23 mouse cellular contexts compared by ENCODE assay signal in genomic region chr19:25155250-25155649, GRCm38 (mm10).
DNase-seq lines count a peak whose midpoint lies in the region; ATAC-seq lines count a peak whose summit lies in the region.
"Had no signal": no experiment of that assay in that cellular context is flagged by ENCODE, and none has a peak within 500 bp of the region (broad histone marks: within the 10 kb centered on the region; RNA-seq: fewer than 3 reads in every experiment).

No protein-coding gene starts in this region.

- no peak overlapping the region for H3K9ac ChIP-seq in neural tube, embryonic 13.5 days
- H3K9ac ChIP-seq in heart, embryonic 15.5 days: no peak overlapping the region
- no peak overlapping the region for H3K9ac ChIP-seq in liver, embryonic 12.5 days
- H3K9ac ChIP-seq: embryonic facial prominence, embryonic 12.5 days; forebrain, embryonic 13.5 days; hindbrain, embryonic 12.5 days; limb, embryonic 13.5 days; liver, embryonic 13.5 days; midbrain, embryonic 12.5 days had no signal

- DNase-seq in adrenal gland, postnatal 10 days: peak; percentile 28
- DNase-seq in adrenal gland, postnatal 4 days (ENCODE audit: low spot score in 2 of 2): no peak
- DNase-seq in neural tube, embryonic 10.5 days (ENCODE audit: extremely low spot score, low spot score): no peak
- DNase-seq in right cerebral cortex, adult 2 months (ENCODE audit: low spot score in 2 of 2): no peak
- DNase-seq in right cerebral cortex, postnatal 4 days: no peak
- DNase-seq: cerebellum, adult 11-12 months; cerebellum, postnatal 25 days; kidney, adult 2 months; layer of hippocampus, adult 9-11 months; liver, embryonic 13.5 days; lung, adult 2 months; lung, postnatal 14 days; right cerebral cortex, postnatal 25 days; thymus, postnatal 36 days had no signal

- peaks cover 7% of the 10 kb centered on the region; the same call in 1 of the 2 replicates for H3K4me1 ChIP-seq in neural tube, embryonic 13.5 days (replicated peaks)
- H3K4me1 ChIP-seq in heart, embryonic 15.5 days (replicated peaks): peaks cover 18% of the 10 kb centered on the region
- no peaks in the 10 kb centered on the region for H3K4me1 ChIP-seq in liver, embryonic 12.5 days
- H3K4me1 ChIP-seq: embryonic facial prominence, embryonic 12.5 days; limb, embryonic 13.5 days; liver, embryonic 13.5 days had no signal

- H3K27me3 ChIP-seq in neural tube, embryonic 13.5 days: no peaks in the 10 kb centered on the region
- no peaks in the 10 kb centered on the region for H3K27me3 ChIP-seq in heart, embryonic 15.5 days
- no peaks in the 10 kb centered on the region for H3K27me3 ChIP-seq in liver, embryonic 12.5 days (replicated peaks)
- H3K27me3 ChIP-seq: embryonic facial prominence, embryonic 12.5 days; forebrain, embryonic 13.5 days; hindbrain, embryonic 12.5 days; limb, embryonic 13.5 days; liver, embryonic 13.5 days had no signal

- no peak overlapping the region for H3K4me3 ChIP-seq in neural tube, embryonic 13.5 days
- H3K4me3 ChIP-seq in heart, embryonic 15.5 days: no peak overlapping the region
- no peak overlapping the region for H3K4me3 ChIP-seq in liver, embryonic 12.5 days
- H3K4me3 ChIP-seq: embryonic facial prominence, embryonic 12.5 days; forebrain, embryonic 13.5 days; hindbrain, embryonic 12.5 days; limb, embryonic 13.5 days; liver, embryonic 13.5 days; midbrain, embryonic 12.5 days had no signal

- no peaks in the 10 kb centered on the region for H3K9me3 ChIP-seq in neural tube, embryonic 13.5 days
- H3K9me3 ChIP-seq in heart, embryonic 15.5 days (replicated peaks): no peaks in the 10 kb centered on the region
- no peaks in the 10 kb centered on the region for H3K9me3 ChIP-seq in liver, embryonic 12.5 days (replicated peaks)
- H3K9me3 ChIP-seq: embryonic facial prominence, embryonic 12.5 days; forebrain, embryonic 13.5 days; hindbrain, embryonic 12.5 days; liver, embryonic 13.5 days; midbrain, embryonic 12.5 days had no signal

- 93% methylated on average over 7 of the region's 7 CpGs for WGBS in neural tube, embryonic 13.5 days
- 54% methylated on average over 7 of the region's 7 CpGs for WGBS in heart, embryonic 15.5 days
- 86% methylated on average over 7 of the region's 7 CpGs for WGBS in liver, embryonic 12.5 days (ENCODE audit: insufficient replicate concordance)

- H3K27ac ChIP-seq in neural tube, embryonic 13.5 days (replicated peaks): 0 out of 2 replicates have a peak overlapping the region, but pooled peaks have one; percentile 20
- H3K27ac ChIP-seq in heart, embryonic 15.5 days: peak overlapping the region; percentile 48
- H3K27ac ChIP-seq in liver, embryonic 12.5 days: no peak overlapping the region
- H3K27ac ChIP-seq: embryonic facial prominence, embryonic 12.5 days; forebrain, embryonic 13.5 days; hindbrain, embryonic 12.5 days; kidney, postnatal 0 days; limb, embryonic 13.5 days; liver, embryonic 13.5 days; midbrain, embryonic 12.5 days had no signal

- no peak overlapping the region for H3K4me2 ChIP-seq in neural tube, embryonic 13.5 days
- H3K4me2 ChIP-seq in heart, embryonic 15.5 days: no peak overlapping the region
- H3K4me2 ChIP-seq in liver, embryonic 12.5 days: no peak overlapping the region
- H3K4me2 ChIP-seq: embryonic facial prominence, embryonic 12.5 days; forebrain, embryonic 13.5 days; hindbrain, embryonic 12.5 days; limb, embryonic 13.5 days; liver, embryonic 13.5 days; midbrain, embryonic 12.5 days had no signal

- ATAC-seq in neural tube, embryonic 13.5 days (ENCODE audit: low read depth): no peak
- ATAC-seq in heart, embryonic 15.5 days (replicated peaks; ENCODE audit: insufficient number of reproducible peaks, insufficient read depth, low FRiP score, low read depth): peak; percentile 72; the same call in 1 of the 2 replicates
- ATAC-seq in liver, embryonic 12.5 days: no peak
- ATAC-seq: forebrain, embryonic 13.5 days had no signal

- no peaks in the 10 kb centered on the region for H3K36me3 ChIP-seq in neural tube, embryonic 13.5 days
- H3K36me3 ChIP-seq in heart, embryonic 15.5 days: no peaks in the 10 kb centered on the region
- H3K36me3 ChIP-seq in liver, embryonic 12.5 days: peaks cover 47% of the 10 kb centered on the region
- H3K36me3 ChIP-seq: embryonic facial prominence, embryonic 12.5 days; hindbrain, embryonic 12.5 days; limb, embryonic 13.5 days; midbrain, embryonic 12.5 days had no signal
